Mouse (Mus musculus): ENCODE measurements around the gene Zfp169.

- TF ChIP-seq CTCF (IDR thresholded peaks at IDR 0.05; ENCODE audit: insufficient read depth, low read depth, low read length) (no peak), POLR2A (IDR thresholded peaks at IDR 0.05; ENCODE audit: insufficient read depth, low read depth, low read length) (no peak)
These were observed 69.3 kb downstream of the Zfp169 start for GRCm38 (mm10) chr13:48443996-48444395.

All from olfactory bulb, adult 2 months (tissue).